In the genomic region with DNA sequence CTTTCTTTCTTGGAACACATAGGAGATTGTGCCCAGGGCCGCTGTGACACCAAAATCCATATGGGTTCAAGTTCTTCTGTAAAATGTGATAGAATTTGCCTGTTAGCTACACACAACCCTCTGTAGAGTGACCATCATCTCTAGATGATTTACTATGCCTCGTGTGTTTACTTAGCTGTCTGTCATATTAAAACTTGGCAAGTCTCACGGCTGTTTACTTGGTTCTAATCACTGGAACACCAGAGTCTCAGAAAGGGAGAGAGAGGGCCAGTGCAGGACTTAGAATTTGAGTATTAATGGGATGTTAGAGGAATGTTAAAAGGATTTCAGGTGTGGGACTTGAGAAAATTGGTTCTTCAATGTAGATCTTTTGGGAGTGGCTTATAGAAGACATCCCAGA, we compare ENCODE assay signal across 20 mouse cellular contexts.
"Had no signal": no experiment of that assay in that cellular context is flagged by ENCODE, and none has a peak within 500 bp of the region (broad histone marks: within the 10 kb centered on the region; RNA-seq: fewer than 3 reads in every experiment).

No protein-coding gene starts in this region.

- H3K27ac ChIP-seq: gastrocnemius, adult 2 months; heart, embryonic 10.5 days; hindbrain, embryonic 10.5 days; hindbrain, embryonic 12.5 days; hindbrain, embryonic 14.5 days; intestine, embryonic 15.5 days; layer of hippocampus, adult 2 months; left cerebral cortex, adult 2 months; limb, embryonic 13.5 days; limb, embryonic 15.5 days had no signal

- DNase-seq: gastrocnemius, adult 2 months; gastrocnemius, postnatal 10 days; gastrocnemius, postnatal 25 days; heart, postnatal 10 days; heart, postnatal 4 days; kidney, adult 18-20 months; kidney, adult 8-10 months; kidney, postnatal 10 days; kidney, postnatal 25 days; kidney, postnatal 4 days had no signal

- H3K9ac ChIP-seq: heart, embryonic 12.5 days; hindbrain, embryonic 12.5 days; hindbrain, embryonic 14.5 days; intestine, embryonic 15.5 days; limb, embryonic 13.5 days; limb, embryonic 15.5 days had no signal

- H3K4me3 ChIP-seq: gastrocnemius, adult 2 months; heart, embryonic 10.5 days; heart, embryonic 12.5 days; hindbrain, embryonic 10.5 days; hindbrain, embryonic 12.5 days; intestine, embryonic 15.5 days; layer of hippocampus, adult 2 months; left cerebral cortex, adult 2 months; limb, embryonic 13.5 days; limb, embryonic 15.5 days had no signal

- H3K27me3 ChIP-seq: heart, embryonic 12.5 days; hindbrain, embryonic 12.5 days; intestine, embryonic 15.5 days; limb, embryonic 13.5 days; limb, embryonic 15.5 days had no signal

- H3K36me3 ChIP-seq: heart, embryonic 10.5 days; heart, embryonic 12.5 days; hindbrain, embryonic 10.5 days; hindbrain, embryonic 12.5 days; intestine, embryonic 15.5 days; limb, embryonic 13.5 days; limb, embryonic 15.5 days had no signal
